Mouse (Mus musculus): ENCODE measurements around the gene Prpf40a.

GRCm38 (mm10) chr2:53179876-53180275, 11.2 kb downstream of the Prpf40a start:
- no peak for TF ChIP-seq POLR2A (IDR thresholded peaks at IDR 0.05; ENCODE audit: borderline replicate concordance, extremely low read depth, insufficient read depth, insufficient read length, poor library complexity, severe bottlenecking)
- no peak for TF ChIP-seq CTCF (IDR thresholded peaks at IDR 0.05; ENCODE audit: borderline replicate concordance, extremely low read depth, insufficient read depth, insufficient read length)

Measured in brain, embryonic 14.5 days (tissue).